Mouse (Mus musculus): ENCODE data around the gene Eya4.

GRCm38 (mm10) chr10:23076691-23077385 is 273.7 kb downstream of the Eya4 start:
- TF ChIP-seq POLR2A (IDR thresholded peaks at IDR 0.05; ENCODE audit: low read depth, low read length) = no peak
- no peak for TF ChIP-seq CTCF (IDR thresholded peaks at IDR 0.05; ENCODE audit: extremely low read depth, insufficient read depth, insufficient read length, insufficient replicate concordance)

Measured in spleen, adult 2 months (tissue).